18 mouse cellular contexts compared by ENCODE assay signal in genomic region chr13:109662731-109663130, GRCm38 (mm10).
DNase-seq lines count a peak whose midpoint lies in the region; ATAC-seq and TF ChIP-seq lines count a peak whose summit lies in the region.
"Had no signal": no experiment of that assay in that cellular context is flagged by ENCODE, and none has a peak within 500 bp of the region (broad histone marks: within the 10 kb centered on the region; RNA-seq: fewer than 3 reads in every experiment).

No protein-coding gene starts in this region.

- no peak overlapping the region for H3K27ac ChIP-seq in embryonic facial prominence, embryonic 11.5 days (replicated peaks; ENCODE audit: low read depth, low read length)
- H3K27ac ChIP-seq in embryonic facial prominence, embryonic 10.5 days (replicated peaks), result no peak overlapping the region
- peak overlapping the region; percentile 78 for H3K27ac ChIP-seq in kidney, embryonic 16.5 days (ENCODE audit: low read length)
- H3K27ac ChIP-seq in embryonic fibroblast, embryonic 13.5 days (ENCODE audit: insufficient read depth, low read length), result peak overlapping the region; percentile 71
- peak overlapping the region; percentile 62 for H3K27ac ChIP-seq in limb, embryonic 15.5 days
- no peak overlapping the region for H3K27ac ChIP-seq in layer of hippocampus, adult 2 months
- H3K27ac ChIP-seq: embryonic facial prominence, embryonic 13.5 days; hindbrain, embryonic 14.5 days; macrophage; midbrain, embryonic 15.5 days; neural tube, embryonic 13.5 days had no signal

- H3K4me3 ChIP-seq in embryonic facial prominence, embryonic 11.5 days (ENCODE audit: low read depth, low read length), result no peak overlapping the region
- H3K4me3 ChIP-seq in embryonic facial prominence, embryonic 10.5 days, result no peak overlapping the region
- H3K4me3 ChIP-seq in kidney, embryonic 16.5 days (ENCODE audit: low read length), result no peak overlapping the region
- no peak overlapping the region for H3K4me3 ChIP-seq in embryonic fibroblast, embryonic 13.5 days (ENCODE audit: insufficient read depth, low read length)
- H3K4me3 ChIP-seq in limb, embryonic 15.5 days, result no peak overlapping the region
- H3K4me3 ChIP-seq in layer of hippocampus, adult 2 months, result no peak overlapping the region
- H3K4me3 ChIP-seq: embryonic facial prominence, embryonic 13.5 days; midbrain, embryonic 15.5 days; neural tube, embryonic 13.5 days had no signal

- DNase-seq in embryonic facial prominence, embryonic 11.5 days (ENCODE audit: low spot score), result peak; percentile 63
- DNase-seq in embryonic facial prominence, embryonic 10.5 days (ENCODE audit: low spot score), result no peak
- DNase-seq in kidney, adult 11 months, result no peak
- no peak for DNase-seq in layer of hippocampus, adult 2 months (ENCODE audit: low spot score in 2 of 2)
- no peak for DNase-seq in cerebellum, adult 9-11 months
- DNase-seq: adrenal gland, postnatal 14 days; cerebellum, adult 8-10 months; gastrocnemius, postnatal 14 days had no signal

- TF ChIP-seq CTCF in embryonic fibroblast, embryonic 13.5 days (IDR thresholded peaks at IDR 0.05; ENCODE audit: borderline replicate concordance, insufficient read depth, low read length), result no peak
- TF ChIP-seq CTCF in layer of hippocampus, adult 2 months (conservative IDR thresholded peaks at IDR 0.05), result no peak

- H3K27me3 ChIP-seq in embryonic facial prominence, embryonic 11.5 days (ENCODE audit: control insufficient read depth, insufficient read depth, low read length), result no peaks in the 10 kb centered on the region
- no peaks in the 10 kb centered on the region for H3K27me3 ChIP-seq in embryonic facial prominence, embryonic 10.5 days (replicated peaks; ENCODE audit: low read depth, poor library complexity, severe bottlenecking)
- no peaks in the 10 kb centered on the region for H3K27me3 ChIP-seq in kidney, embryonic 16.5 days (ENCODE audit: insufficient read depth, low read length)
- H3K27me3 ChIP-seq in limb, embryonic 15.5 days, result no peaks in the 10 kb centered on the region
- H3K27me3 ChIP-seq: midbrain, embryonic 15.5 days; neural tube, embryonic 13.5 days had no signal

- no peak overlapping the region for H3K4me2 ChIP-seq in embryonic facial prominence, embryonic 11.5 days (ENCODE audit: low read depth, low read length)
- H3K4me2 ChIP-seq in kidney, embryonic 16.5 days (replicated peaks; ENCODE audit: low read depth, low read length), result peak overlapping the region; percentile 2; the same call in 1 of the 2 replicates
- no peak overlapping the region for H3K4me2 ChIP-seq in limb, embryonic 15.5 days
- H3K4me2 ChIP-seq: embryonic facial prominence, embryonic 13.5 days; hindbrain, embryonic 14.5 days; midbrain, embryonic 15.5 days; neural tube, embryonic 13.5 days had no signal

- WGBS in embryonic facial prominence, embryonic 11.5 days, result 23% methylated on average over 3 of the region's 3 CpGs
- WGBS in embryonic facial prominence, embryonic 10.5 days, result 34% methylated on average over 3 of the region's 3 CpGs
- WGBS in kidney, embryonic 16.5 days, result 27% methylated on average over 3 of the region's 3 CpGs
- 36% methylated on average over 3 of the region's 3 CpGs for WGBS in limb, embryonic 15.5 days

- H3K36me3 ChIP-seq in embryonic facial prominence, embryonic 11.5 days (replicated peaks; ENCODE audit: control insufficient read depth, insufficient read depth, low read depth, low read length), result no peaks in the 10 kb centered on the region
- H3K36me3 ChIP-seq in embryonic facial prominence, embryonic 10.5 days (replicated peaks), result no peaks in the 10 kb centered on the region
- no peaks in the 10 kb centered on the region for H3K36me3 ChIP-seq in kidney, embryonic 16.5 days (ENCODE audit: insufficient read depth, low read length)
- no peaks in the 10 kb centered on the region for H3K36me3 ChIP-seq in limb, embryonic 15.5 days
- H3K36me3 ChIP-seq: embryonic facial prominence, embryonic 13.5 days; midbrain, embryonic 15.5 days; neural tube, embryonic 13.5 days had no signal

- H3K4me1 ChIP-seq in embryonic facial prominence, embryonic 11.5 days (ENCODE audit: control insufficient read depth, insufficient read depth, low read length), result no peaks in the 10 kb centered on the region
- peaks cover 23% of the 10 kb centered on the region for H3K4me1 ChIP-seq in embryonic facial prominence, embryonic 10.5 days
- peaks cover 18% of the 10 kb centered on the region for H3K4me1 ChIP-seq in kidney, embryonic 16.5 days (ENCODE audit: insufficient read depth, low read length)
- peaks cover 29% of the 10 kb centered on the region for H3K4me1 ChIP-seq in embryonic fibroblast, embryonic 13.5 days (ENCODE audit: control insufficient read depth, insufficient read depth, low read length)
- peaks cover 23% of the 10 kb centered on the region for H3K4me1 ChIP-seq in limb, embryonic 15.5 days

- H3K9me3 ChIP-seq in embryonic facial prominence, embryonic 11.5 days (replicated peaks; ENCODE audit: control insufficient read depth, low read length), result no peaks in the 10 kb centered on the region
- H3K9me3 ChIP-seq in embryonic facial prominence, embryonic 10.5 days, result no peaks in the 10 kb centered on the region
- H3K9me3 ChIP-seq in kidney, embryonic 16.5 days (ENCODE audit: low read length), result no peaks in the 10 kb centered on the region
- no peaks in the 10 kb centered on the region for H3K9me3 ChIP-seq in limb, embryonic 15.5 days
- H3K9me3 ChIP-seq: embryonic facial prominence, embryonic 13.5 days; midbrain, embryonic 15.5 days; neural tube, embryonic 13.5 days had no signal

- ATAC-seq in embryonic facial prominence, embryonic 11.5 days (replicated peaks; ENCODE audit: insufficient number of reproducible peaks, low FRiP score, low TSS enrichment, low read depth), result no peak
- ATAC-seq in kidney, embryonic 16.5 days (ENCODE audit: low FRiP score, low TSS enrichment), result peak; percentile 58; the same call in 1 of the 2 replicates
- peak; percentile 55; the same call in 1 of the 2 replicates for ATAC-seq in limb, embryonic 15.5 days (ENCODE audit: insufficient number of reproducible peaks, low FRiP score, low TSS enrichment, low read depth)
- ATAC-seq: forebrain, embryonic 14.5 days; inflammation-experienced regulatory T-cells, adult 6 months; midbrain, embryonic 15.5 days had no signal

- H3K9ac ChIP-seq in embryonic facial prominence, embryonic 11.5 days (replicated peaks; ENCODE audit: low read length), result no peak overlapping the region
- no peak overlapping the region for H3K9ac ChIP-seq in kidney, embryonic 16.5 days (replicated peaks; ENCODE audit: low read length)
- H3K9ac ChIP-seq in limb, embryonic 15.5 days, result no peak overlapping the region
- H3K9ac ChIP-seq: embryonic facial prominence, embryonic 13.5 days; hindbrain, embryonic 14.5 days; midbrain, embryonic 15.5 days; neural tube, embryonic 13.5 days had no signal

- no peak for TF ChIP-seq POLR2A in embryonic fibroblast, embryonic 13.5 days (IDR thresholded peaks at IDR 0.05; ENCODE audit: low read depth, low read length)

Comparison
In these comparisons a context has a peak if more than half of its experiments do, and no peak if none do; other contexts are left out.
1. H3K27ac ChIP-seq: peak in kidney, embryonic 16.5 days (single experiment), embryonic fibroblast, embryonic 13.5 days (single experiment) and limb, embryonic 15.5 days (single experiment); none in embryonic facial prominence, embryonic 11.5 days (single experiment), embryonic facial prominence, embryonic 10.5 days (single experiment) and layer of hippocampus, adult 2 months (single experiment).